Mouse (Mus musculus) CH12.LX (cell line): Measurements from ENCODE around the gene Brip1. TPM values are rescaled to one million over a fixed set of nuclear protein-coding genes. Genes with fewer than 3 reads are reported as not detected.
A peak's percentile ranks its signal among the peaks of the same experiment; 100 is the strongest.

ENCODE experiments used
- DNase-seq: peaks from one replicate; pipeline ENCODE4 v3.0.0-alpha.2; 2013; ENCODE audit errors: extremely low read depth
- H3K27ac ChIP-seq: 2 replicates; pipeline ENCODE4 v1.5.1; 2012; ENCODE audit warnings: low read depth, mild to moderate bottlenecking, control low read depth, moderate library complexity; ENCODE audit not compliant: insufficient read depth
- H3K27me3 ChIP-seq: replicated peaks from 2 replicates; pipeline ENCODE3; 2012; ENCODE audit warnings: inconsistent platforms
- H3K36me3 ChIP-seq, 2 experiments: replicated peaks in 1 of 2; 2 replicates each; pipeline versions ENCODE3 to v1.6.1; 2012; ENCODE audit warnings: inconsistent platforms in 1 of 2, low read length in 1 of 2, mild to moderate bottlenecking in 1 of 2, mixed read lengths in 1 of 2, moderate library complexity in 1 of 2; ENCODE audit not compliant: control insufficient read depth in 1 of 2, insufficient read depth in 1 of 2
- H3K4me1 ChIP-seq, 2 experiments: 2 replicates each; pipeline ENCODE4 v1.6.1; 2012; ENCODE audit warnings: inconsistent platforms in 1 of 2, moderate library complexity in 1 of 2; ENCODE audit not compliant: insufficient read depth in 2 of 2, control insufficient read depth in 1 of 2
- H3K4me2 ChIP-seq: 2 replicates; pipeline ENCODE4 v1.6.1; 2012; ENCODE audit warnings: low read depth, mild to moderate bottlenecking, control low read depth; ENCODE audit not compliant: poor library complexity, insufficient read depth, severe bottlenecking
- H3K4me3 ChIP-seq, 3 experiments: fragments of 150-350 bp in 1 of 3; sonication (generic) in 1 of 3; replicated peaks in 1 of 3; 2 replicates each; pipeline versions ENCODE3 to v1.5.1; 2011 to 2012; ENCODE audit warnings: low read depth in 2 of 3, low read length in 2 of 3, mild to moderate bottlenecking in 2 of 3, moderate library complexity in 2 of 3, control low read depth in 1 of 3, improper control_type of control experiment in 1 of 3, inconsistent platforms in 1 of 3, mixed read lengths in 1 of 3; ENCODE audit not compliant: poor library complexity in 1 of 3
- H3K79me2 ChIP-seq: replicated peaks from 2 replicates; pipeline ENCODE4 v1.6.1; 2012; ENCODE audit warnings: mild to moderate bottlenecking, moderate library complexity; ENCODE audit not compliant: control insufficient read depth, poor library complexity, insufficient read depth, severe bottlenecking; ENCODE audit errors: extremely low read depth
- H3K9ac ChIP-seq: 2 replicates; pipeline ENCODE4 v1.6.1; 2012; ENCODE audit warnings: low read depth, mild to moderate bottlenecking, control low read depth, moderate library complexity; ENCODE audit not compliant: insufficient read depth
- H3K9me3 ChIP-seq: replicated peaks from 2 replicates; pipeline ENCODE3; 2012; ENCODE audit warnings: low read length, inconsistent platforms, mixed read lengths
- CTCF ChIP-seq, 2 experiments: IDR thresholded peaks in 1 of 2; conservative IDR thresholded peaks in 1 of 2; 2 replicates each; pipeline ENCODE4 v1.5.1; 2011 to 2012; ENCODE audit warnings: low read depth in 2 of 2, low read length in 2 of 2, improper control_type of control experiment in 1 of 2, inconsistent platforms in 1 of 2, mild to moderate bottlenecking in 1 of 2, moderate library complexity in 1 of 2
- ELF1 ChIP-seq: IDR thresholded peaks from 2 replicates; pipeline ENCODE4 v1.6.1; 2014; ENCODE audit warnings: low read depth, mild to moderate bottlenecking, inconsistent platforms, low read length, improper control_type of control experiment
- ETS1 ChIP-seq: conservative IDR thresholded peaks from 2 replicates; pipeline ENCODE4 v1.6.1; 2012; ENCODE audit warnings: low read depth, mild to moderate bottlenecking, inconsistent platforms, low read length, improper control_type of control experiment, moderate library complexity
- GABPA ChIP-seq: IDR thresholded peaks from 2 replicates; pipeline ENCODE4 v1.6.1; 2012; ENCODE audit warnings: low read depth, low read length, improper control_type of control experiment, inconsistent platforms; ENCODE audit not compliant: insufficient replicate concordance
- HCFC1 ChIP-seq: IDR thresholded peaks from 2 replicates; pipeline ENCODE4 v1.6.1; 2012; ENCODE audit warnings: low read depth, mild to moderate bottlenecking, inconsistent platforms, low read length, improper control_type of control experiment
- JUN ChIP-seq: IDR thresholded peaks from 2 replicates; pipeline ENCODE4 v1.6.1; 2011; ENCODE audit warnings: low read depth, mild to moderate bottlenecking, low read length, improper control_type of control experiment, moderate library complexity; ENCODE audit not compliant: insufficient read depth
- JUND ChIP-seq: conservative IDR thresholded peaks from 2 replicates; pipeline ENCODE4 v1.6.1; 2011; ENCODE audit warnings: low read depth, low read length, improper control_type of control experiment
- KAT2A ChIP-seq: IDR thresholded peaks from 2 replicates; pipeline ENCODE4 v1.6.1; 2012; ENCODE audit warnings: low read length, improper control_type of control experiment, inconsistent platforms; ENCODE audit not compliant: insufficient replicate concordance
- MAFK ChIP-seq: IDR thresholded peaks from 2 replicates; pipeline ENCODE4 v1.6.1; 2011; ENCODE audit warnings: low read length, improper control_type of control experiment; ENCODE audit not compliant: insufficient replicate concordance
- MAX ChIP-seq: IDR thresholded peaks from 2 replicates; pipeline ENCODE4 v1.6.1; 2011; ENCODE audit warnings: low read length, improper control_type of control experiment
- MYC ChIP-seq: IDR thresholded peaks from 2 replicates; pipeline ENCODE4 v1.6.1; 2011; ENCODE audit warnings: low read depth, mild to moderate bottlenecking, improper control_type of control experiment, low read length
- RAD21 ChIP-seq: IDR thresholded peaks from 2 replicates; pipeline ENCODE4 v1.6.1; 2011; ENCODE audit warnings: low read depth, mild to moderate bottlenecking, low read length, improper control_type of control experiment, moderate library complexity
- RCOR1 ChIP-seq: conservative IDR thresholded peaks from 2 replicates; pipeline ENCODE4 v1.6.1; 2012; ENCODE audit warnings: low read depth, mild to moderate bottlenecking, inconsistent platforms, low read length, improper control_type of control experiment
- SIN3A ChIP-seq: IDR thresholded peaks from 2 replicates; pipeline ENCODE4 v1.6.1; 2012; ENCODE audit warnings: low read length, improper control_type of control experiment, inconsistent platforms
- SMC3 ChIP-seq: IDR thresholded peaks from 2 replicates; pipeline ENCODE4 v1.6.1; 2011; ENCODE audit warnings: low read depth, low read length, improper control_type of control experiment
- UBTF ChIP-seq: IDR thresholded peaks from 2 replicates; pipeline ENCODE4 v1.6.1; 2012; ENCODE audit warnings: low read depth, mild to moderate bottlenecking, inconsistent platforms, low read length, improper control_type of control experiment, moderate library complexity
- ZC3H11A ChIP-seq: IDR thresholded peaks from 2 replicates; pipeline ENCODE4 v1.6.1; 2012; ENCODE audit warnings: low read depth, mild to moderate bottlenecking, inconsistent platforms, low read length, improper control_type of control experiment
- ZKSCAN1 ChIP-seq: IDR thresholded peaks from 2 replicates; pipeline ENCODE4 v1.6.1; 2012; ENCODE audit warnings: low read depth, inconsistent platforms, low read length, improper control_type of control experiment, borderline replicate concordance
- dilution Hi-C: fragments of 300-500 bp; cut with MboI; formaldehyde crosslinking; loops from 2 replicates; pipeline ENCODE4 v1.14.3; 2020; ENCODE audit warnings: low sequenced_read_pairs; ENCODE audit not compliant: extremely low pct_unique_long_range_greater_than_20kb, extremely low pct_ligation_motif_present
- in situ Hi-C: fragments of 300-500 bp; cut with MboI; formaldehyde crosslinking; loops from 3 replicates; pipeline ENCODE4 v1.14.3; 2019; ENCODE audit warnings: low sequenced_read_pairs, low pct_ligation_motif_present, low pct_unique_long_range_greater_than_20kb, mixed read lengths
- polyA plus RNA-seq: library from polyadenylated mRNA; unstranded; fragments of >175 nt; gene quantifications from 2 replicates; pipeline ENCODE4 v1.2.1, GENCODE M21; 2012; ENCODE audit warnings: low read depth; ENCODE audit not compliant: insufficient read length
- total RNA-seq, 2 experiments: library from RNA; depleted of rRNA; stranded (reverse); fragments of 300-350 nt in 1 of 2; fragments of >200 nt in 1 of 2; gene quantifications; 2 replicates each; pipeline ENCODE4 v1.2.3; 2012 to 2014

Gene Brip1
- total and polyA plus RNA-seq, 3 experiments: 21.1 to 26.1 (median 24.9) TPM

DNA sequence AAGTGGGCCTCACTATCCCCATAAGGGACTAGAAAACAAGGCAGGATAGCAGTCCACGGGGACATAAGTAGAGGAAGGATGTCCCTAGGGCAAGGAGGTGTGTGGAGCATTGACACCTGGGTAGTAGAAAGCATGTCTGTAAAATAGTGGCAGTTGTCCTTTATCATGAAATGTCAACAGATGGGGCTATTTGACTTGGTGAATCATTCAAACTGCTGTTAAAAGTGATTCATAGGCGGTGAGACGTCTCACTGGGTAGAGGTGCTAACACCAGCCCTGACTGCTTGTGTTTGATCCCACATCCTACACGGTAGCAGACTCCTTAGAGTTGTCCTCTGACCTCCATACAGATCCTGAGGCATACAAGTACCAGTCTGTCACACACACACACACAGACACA is 168.1 kb downstream of the Brip1 start:
- peak; percentile 47 for TF ChIP-seq RAD21
- TF ChIP-seq SIN3A: no peak
- TF ChIP-seq SMC3: peak; percentile 32
- peak in 1 of 2 experiments; percentile 49; a peak in 2 of 4 replicates for TF ChIP-seq CTCF (conservative IDR thresholded peaks at IDR 0.05 in 1 of 2, IDR thresholded peaks at IDR 0.05 in 1 of 2; ENCODE audit: low read depth in 2 of 2, low read length in 2 of 2)
- TF ChIP-seq, all 38 proteins: peak for 3
- Histone ChIP-seq H3K4me3 (no peak overlapping the region), H3K4me1 (peaks cover 0 to 6% of the 10 kb centered on the region in 2 experiments; a peak in 1 of 4 replicates), H3K4me2 (no peak overlapping the region), H3K27ac (no peak overlapping the region), H3K27me3 (no peaks in the 10 kb centered on the region), H3K9ac (no peak overlapping the region), H3K36me3 (no peaks in the 10 kb centered on the region), H3K79me2 (no peaks in the 10 kb centered on the region), H3K9me3 (no peaks in the 10 kb centered on the region)
- dilution Hi-C loops: no loop called here
- DNase-seq: no peak
- in situ Hi-C loops: loop anchor here (5.0 kb wide), 1 partner anchor 36 kb away; no protein-coding TSS in a partner anchor

DNA sequence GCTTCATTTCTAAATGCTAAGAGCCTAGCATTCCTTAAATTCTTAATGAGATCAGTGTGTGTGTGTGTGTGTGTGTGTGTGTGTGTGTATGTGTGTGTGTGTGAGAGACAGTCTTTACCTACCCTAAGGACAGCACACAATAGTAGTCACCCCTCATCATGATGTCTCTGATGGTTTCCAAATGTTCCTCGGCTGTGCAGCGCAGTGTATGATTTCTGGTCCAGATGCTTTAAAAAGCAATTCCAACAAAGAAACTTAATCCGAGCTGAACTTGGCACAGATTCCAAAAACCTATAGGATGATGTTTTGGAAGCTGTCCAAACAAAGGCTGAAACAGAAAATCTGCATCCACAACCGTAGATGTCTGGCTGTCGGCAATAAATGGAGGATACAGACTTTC is 173.0 kb downstream of the Brip1 start:
- Histone ChIP-seq H3K9ac (no peak overlapping the region), H3K4me2 (no peak overlapping the region), H3K36me3 (no peaks in the 10 kb centered on the region), H3K4me3 (no peak overlapping the region), H3K4me1 (peaks cover 0 to 6% of the 10 kb centered on the region in 2 experiments; a peak in 1 of 4 replicates), H3K79me2 (no peaks in the 10 kb centered on the region), H3K27me3 (no peaks in the 10 kb centered on the region), H3K9me3 (no peaks in the 10 kb centered on the region), H3K27ac (no peak overlapping the region)
- TF ChIP-seq SIN3A (no peak), MAX (no peak), ETS1 (no peak), ELF1 (no peak), GABPA (no peak), JUND (no peak), SMC3 (no peak), MYC (no peak), UBTF (no peak), KAT2A (no peak)
- in situ Hi-C loops: no loop called here
- no peak for DNase-seq
- dilution Hi-C loops: no loop called here

DNA sequence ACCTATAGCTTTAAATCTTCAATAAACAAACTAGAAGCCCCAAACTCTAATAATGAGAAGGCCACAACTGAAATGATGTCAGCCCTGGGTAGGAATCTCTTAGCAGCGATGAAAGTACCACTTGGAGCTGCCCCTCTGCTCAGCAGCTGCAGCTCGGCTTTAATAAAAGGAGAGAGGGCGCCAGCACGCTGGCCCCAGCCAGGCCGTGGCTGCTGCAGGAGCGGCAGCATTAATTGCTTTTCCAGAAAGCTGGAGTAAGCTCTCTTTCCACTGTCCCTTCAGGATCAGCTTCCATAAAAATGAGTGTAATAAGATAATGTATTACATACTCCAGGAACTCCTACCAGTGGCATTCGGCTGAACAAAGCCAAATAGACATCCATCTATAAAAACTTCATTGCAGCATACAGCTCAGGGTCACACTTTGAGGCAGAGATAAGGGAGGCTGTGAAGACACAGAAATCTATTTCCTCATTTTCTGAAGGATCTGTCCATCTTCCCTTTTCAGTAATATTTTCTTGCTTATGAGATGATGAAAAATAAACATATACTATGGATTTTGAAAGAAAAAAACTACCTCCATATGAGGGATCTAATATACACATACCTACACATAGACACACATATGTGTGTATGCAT is 174.3 kb downstream of the Brip1 start:
- Histone ChIP-seq H3K4me3 (no peak overlapping the region), H3K9ac (no peak overlapping the region), H3K79me2 (no peaks in the 10 kb centered on the region), H3K4me1 (peaks cover 0 to under 1% of the 10 kb centered on the region in 2 experiments; a peak in 1 of 4 replicates), H3K27me3 (no peaks in the 10 kb centered on the region), H3K27ac (no peak overlapping the region), H3K36me3 (no peaks in the 10 kb centered on the region), H3K4me2 (no peak overlapping the region), H3K9me3 (no peaks in the 10 kb centered on the region)
- TF ChIP-seq MAFK (no peak), KAT2A (no peak), HCFC1 (no peak), ZKSCAN1 (no peak), ZC3H11A (no peak), JUN (no peak), RAD21 (no peak), RCOR1 (no peak), UBTF (no peak)
- DNase-seq: no peak
- in situ Hi-C loops: no loop called here
- dilution Hi-C loops: no loop called here
